Mouse (Mus musculus): ENCODE results near the gene Ctcf. TPM values are rescaled to one million over a fixed set of nuclear protein-coding genes. Genes with fewer than 3 reads are reported as not detected.
A peak's percentile ranks its signal among the peaks of the same experiment; 100 is the strongest.
"Not testable (repeated sequence)": the region's sequence is repeated elsewhere in the genome, so short reads cannot be mapped to it uniquely, and the experiment has no call there.

Gene Ctcf
- polyA plus RNA-seq (2014; fragmentation: Nextera tagmentation; extraction: Ambion mirVana), result 76.9 and 79.1 TPM in 2 replicates

GRCm38 (mm10) chr8:105636018-105636962, at the start of gene Ctcf:
Gene Ctcf, plus strand, starts transcription at chr8:105636568.
- ATAC-seq (ENCODE audit: low FRiP score), result peak; percentile 94
- Histone ChIP-seq H3K4me1 (replicated peaks; ENCODE audit: control insufficient read depth, insufficient read depth, low read length) (peaks cover 23% of the 10 kb centered on the region), H3K27me3 (ENCODE audit: control insufficient read depth, insufficient read depth, low read length) (no peaks in the 10 kb centered on the region), H3K4me2 (replicated peaks) (peak within 1 kb of the TSS; percentile 94), H3K9me3 (ENCODE audit: control insufficient read depth, low read length) (no peaks in the 10 kb centered on the region), H3K36me3 (replicated peaks; ENCODE audit: control insufficient read depth, insufficient read depth) (no peaks in the 10 kb centered on the region), H3K4me3 (replicated peaks; ENCODE audit: low read length) (peak within 1 kb of the TSS; percentile 63), H3K27ac (peak within 1 kb of the TSS; percentile 99), H3K9ac (peak within 1 kb of the TSS; percentile 93)
- peak; percentile 90 for DNase-seq (ENCODE audit: low spot score)
- WGBS, result under 1% methylated on average over 103 of the region's 126 CpGs

GRCm38 (mm10) chr8:105592431-105592830, 43.9 kb upstream of the Ctcf start:
- 90% methylated on average over 2 of the region's 2 CpGs for WGBS
- Histone ChIP-seq H3K36me3 (replicated peaks; ENCODE audit: control insufficient read depth, insufficient read depth) (no peaks in the 10 kb centered on the region), H3K4me3 (replicated peaks; ENCODE audit: low read length) (no peak overlapping the region), H3K27me3 (ENCODE audit: control insufficient read depth, insufficient read depth, low read length) (no peaks in the 10 kb centered on the region), H3K4me1 (replicated peaks; ENCODE audit: control insufficient read depth, insufficient read depth, low read length) (no peaks in the 10 kb centered on the region), H3K4me2 (replicated peaks) (no peak overlapping the region), H3K9ac (no peak overlapping the region), H3K9me3 (ENCODE audit: control insufficient read depth, low read length) (no peaks in the 10 kb centered on the region), H3K27ac (no peak overlapping the region)
- no peak for ATAC-seq (ENCODE audit: low FRiP score)
- DNase-seq (ENCODE audit: low spot score), result no peak

- Histone ChIP-seq H3K9ac (no peak overlapping the region), H3K4me1 (replicated peaks; ENCODE audit: control insufficient read depth, insufficient read depth, low read length) (no peaks in the 10 kb centered on the region), H3K4me3 (replicated peaks; ENCODE audit: low read length) (no peak overlapping the region), H3K9me3 (ENCODE audit: control insufficient read depth, low read length) (no peaks in the 10 kb centered on the region), H3K27me3 (ENCODE audit: control insufficient read depth, insufficient read depth, low read length) (no peaks in the 10 kb centered on the region), H3K36me3 (replicated peaks; ENCODE audit: control insufficient read depth, insufficient read depth) (no peaks in the 10 kb centered on the region), H3K27ac (no peak overlapping the region), H3K4me2 (replicated peaks) (peak overlapping the region; percentile 15; the same call in 1 of the 2 replicates)
- 29% methylated on average over 15 of the region's 15 CpGs for WGBS
- no peak for DNase-seq (ENCODE audit: low spot score)
- no peak for ATAC-seq (ENCODE audit: low FRiP score)
Observed at GRCm38 (mm10) chr8:105593859-105594258, 42.5 kb upstream of the Ctcf start.

- WGBS, result 73% methylated on average over 18 of the region's 18 CpGs
- Histone ChIP-seq H3K27ac (no peak overlapping the region), H3K36me3 (replicated peaks; ENCODE audit: control insufficient read depth, insufficient read depth) (no peaks in the 10 kb centered on the region), H3K4me3 (replicated peaks; ENCODE audit: low read length) (no peak overlapping the region), H3K9ac (no peak overlapping the region), H3K9me3 (ENCODE audit: control insufficient read depth, low read length) (no peaks in the 10 kb centered on the region), H3K4me1 (replicated peaks; ENCODE audit: control insufficient read depth, insufficient read depth, low read length) (no peaks in the 10 kb centered on the region), H3K4me2 (replicated peaks) (0 out of 2 replicates have a peak overlapping the region, but pooled peaks have one; percentile 15), H3K27me3 (ENCODE audit: control insufficient read depth, insufficient read depth, low read length) (no peaks in the 10 kb centered on the region)
- DNase-seq (ENCODE audit: low spot score), result no peak
- ATAC-seq (ENCODE audit: low FRiP score), result no peak
Observed at GRCm38 (mm10) chr8:105594451-105595242, 41.7 kb upstream of the Ctcf start.

- WGBS, result 6% methylated on average over 14 of the region's 14 CpGs
- no peaks in the 10 kb centered on the region for H3K4me1 ChIP-seq (replicated peaks; ENCODE audit: control insufficient read depth, insufficient read depth, low read length)
- no peaks in the 10 kb centered on the region for H3K9me3 ChIP-seq (ENCODE audit: control insufficient read depth, low read length)
- peak overlapping the region; percentile 28; the same call in 1 of the 2 replicates for H3K4me2 ChIP-seq (replicated peaks)
- DNase-seq (ENCODE audit: low spot score), result no peak
- no peak overlapping the region for H3K9ac ChIP-seq
- peak; percentile 55; the same call in 1 of the 2 replicates for ATAC-seq (ENCODE audit: low FRiP score)
- no peak overlapping the region for H3K27ac ChIP-seq
- H3K27me3 ChIP-seq (ENCODE audit: control insufficient read depth, insufficient read depth, low read length), result no peaks in the 10 kb centered on the region
- no peak overlapping the region for H3K4me3 ChIP-seq (replicated peaks; ENCODE audit: low read length)
- no peaks in the 10 kb centered on the region for H3K36me3 ChIP-seq (replicated peaks; ENCODE audit: control insufficient read depth, insufficient read depth)
Observed at GRCm38 (mm10) chr8:105596362-105597034, 39.9 kb upstream of the Ctcf start.

GRCm38 (mm10) chr8:105598777-105599176, 37.6 kb upstream of the Ctcf start:
- no peaks in the 10 kb centered on the region for H3K9me3 ChIP-seq (ENCODE audit: control insufficient read depth, low read length)
- H3K4me3 ChIP-seq (replicated peaks; ENCODE audit: low read length), result no peak overlapping the region
- no peaks in the 10 kb centered on the region for H3K4me1 ChIP-seq (replicated peaks; ENCODE audit: control insufficient read depth, insufficient read depth, low read length)
- H3K27me3 ChIP-seq (ENCODE audit: control insufficient read depth, insufficient read depth, low read length), result no peaks in the 10 kb centered on the region
- DNase-seq (ENCODE audit: low spot score), result no peak
- H3K4me2 ChIP-seq (replicated peaks), result no peak overlapping the region
- 84% methylated on average over 6 of the region's 6 CpGs for WGBS
- H3K9ac ChIP-seq, result no peak overlapping the region
- no peaks in the 10 kb centered on the region for H3K36me3 ChIP-seq (replicated peaks; ENCODE audit: control insufficient read depth, insufficient read depth)
- no peak overlapping the region for H3K27ac ChIP-seq
- no peak for ATAC-seq (ENCODE audit: low FRiP score)

GRCm38 (mm10) chr8:105601301-105601700, 35.1 kb upstream of the Ctcf start:
- Histone ChIP-seq H3K9ac (no peak overlapping the region), H3K27ac (no peak overlapping the region), H3K27me3 (ENCODE audit: control insufficient read depth, insufficient read depth, low read length) (no peaks in the 10 kb centered on the region), H3K4me2 (replicated peaks) (no peak overlapping the region), H3K36me3 (replicated peaks; ENCODE audit: control insufficient read depth, insufficient read depth) (no peaks in the 10 kb centered on the region), H3K9me3 (ENCODE audit: control insufficient read depth, low read length) (no peaks in the 10 kb centered on the region), H3K4me1 (replicated peaks; ENCODE audit: control insufficient read depth, insufficient read depth, low read length) (peaks cover 7% of the 10 kb centered on the region), H3K4me3 (replicated peaks; ENCODE audit: low read length) (no peak overlapping the region)
- ATAC-seq (ENCODE audit: low FRiP score) (no peak), DNase-seq (ENCODE audit: low spot score) (no peak)
- 77% methylated on average over 5 of the region's 5 CpGs for WGBS

GRCm38 (mm10) chr8:105602540-105602939, 33.8 kb upstream of the Ctcf start:
- H3K4me3 ChIP-seq (replicated peaks; ENCODE audit: low read length); ATAC-seq (ENCODE audit: low FRiP score); DNase-seq (ENCODE audit: low spot score); H3K4me2 ChIP-seq (replicated peaks); H3K9me3 ChIP-seq (ENCODE audit: control insufficient read depth, low read length); H3K36me3 ChIP-seq (replicated peaks; ENCODE audit: control insufficient read depth, insufficient read depth); H3K9ac ChIP-seq; H3K27me3 ChIP-seq (ENCODE audit: control insufficient read depth, insufficient read depth, low read length); H3K27ac ChIP-seq: not testable (repeated sequence)
- WGBS, result 74% methylated on average over 3 of the region's 3 CpGs
- peaks cover 16% of the 10 kb centered on the region for H3K4me1 ChIP-seq (replicated peaks; ENCODE audit: control insufficient read depth, insufficient read depth, low read length)

Measured in hindbrain, embryonic 14.5 days (tissue).